Mouse (Mus musculus) embryonic facial prominence, embryonic 11.5 days (tissue): ENCODE measurements around the gene Pcyox1. TPM values are rescaled to one million over a fixed set of nuclear protein-coding genes. Genes with fewer than 3 reads are reported as not detected.
A peak's percentile ranks its signal among the peaks of the same experiment; 100 is the strongest.

Source experiments
- ATAC-seq: fragments of 200-750 bp; cut with Nextera tagmentation; replicated peaks from 2 replicates; pipeline ENCODE4 v1.8.0; 2017; ENCODE audit warnings: low read depth; ENCODE audit not compliant: insufficient number of reproducible peaks, low FRiP score, low TSS enrichment
- DNase-seq: peaks from one replicate; pipeline ENCODE4 v3.0.0-alpha.2; 2015; ENCODE audit warnings: low spot score
- H3K27ac ChIP-seq: fragments of 300-500 bp; sonication (generic); replicated peaks from 2 replicates; pipeline ENCODE4 v1.5.1; 2014; ENCODE audit warnings: mild to moderate bottlenecking, low read depth, low read length, control low read depth
- H3K27me3 ChIP-seq: fragments of 300-500 bp; sonication (generic); 2 replicates; pipeline ENCODE4 v1.6.1; 2014; ENCODE audit warnings: mild to moderate bottlenecking, low read length, moderate library complexity, mixed read lengths; ENCODE audit not compliant: control insufficient read depth, insufficient read depth
- H3K36me3 ChIP-seq: fragments of 300-500 bp; sonication (generic); replicated peaks from 2 replicates; pipeline ENCODE4 v1.6.1; 2014; ENCODE audit warnings: low read depth, mild to moderate bottlenecking, low read length, moderate library complexity, mixed read lengths; ENCODE audit not compliant: control insufficient read depth, insufficient read depth
- H3K4me1 ChIP-seq: fragments of 300-500 bp; sonication (generic); 2 replicates; pipeline ENCODE4 v1.6.1; 2014; ENCODE audit warnings: low read length, mixed read lengths; ENCODE audit not compliant: control insufficient read depth, insufficient read depth
- H3K4me2 ChIP-seq: fragments of 300-500 bp; sonication (generic); 2 replicates; pipeline ENCODE4 v1.6.1; 2014; ENCODE audit warnings: low read depth, mild to moderate bottlenecking, control low read depth, low read length, moderate library complexity
- H3K4me3 ChIP-seq: fragments of 300-500 bp; sonication (generic); 2 replicates; pipeline ENCODE4 v1.5.1; 2014; ENCODE audit warnings: low read depth, low read length, control low read depth
- H3K9ac ChIP-seq: fragments of 300-500 bp; sonication (generic); replicated peaks from 2 replicates; pipeline ENCODE4 v1.6.1; 2014; ENCODE audit warnings: mild to moderate bottlenecking, control low read depth, low read length
- H3K9me3 ChIP-seq: fragments of 300-500 bp; sonication (generic); replicated peaks from 2 replicates; pipeline ENCODE4 v1.6.1; 2016; ENCODE audit warnings: mild to moderate bottlenecking, low read length, inconsistent platforms, mixed read lengths; ENCODE audit not compliant: control insufficient read depth
- WGBS: fragments of 180-500 bp; shearing (Covaris S2); extraction: QIAGEN DNeasy Blood & Tissue Kit; methylation state at CpG from one replicate; pipeline ENCODE4 v1.1.7; 2014; 5-methylcytosine and 5-hydroxymethylcytosine counted together
- polyA plus RNA-seq: library from polyadenylated mRNA; unstranded; fragments of >200 nt; fragmentation: Nextera tagmentation; extraction: Ambion mirVana; gene quantifications from 2 replicates; pipeline ENCODE4 v1.2.1, GENCODE M21; 2014

Pcyox1 gene
- 73.6 and 78.3 TPM in 2 replicates for polyA plus RNA-seq

GRCm38 (mm10) chr6:86396581-86397256, at the start of gene Pcyox1:
Gene Pcyox1 (minus strand): TSS chr6:86397154.
- peak within 1 kb of the TSS; percentile 91 for H3K4me2 ChIP-seq
- H3K9ac ChIP-seq = peak within 1 kb of the TSS; percentile 84
- peaks cover 3% of the 10 kb centered on the region for H3K36me3 ChIP-seq
- H3K4me3 ChIP-seq = peak within 1 kb of the TSS; percentile 94
- H3K4me1 ChIP-seq = no peaks in the 10 kb centered on the region
- WGBS = under 1% methylated on average over 47 of the region's 51 CpGs
- DNase-seq (peak; percentile 93), ATAC-seq (peak; percentile 91)
- no peaks in the 10 kb centered on the region for H3K27me3 ChIP-seq
- H3K9me3 ChIP-seq = no peaks in the 10 kb centered on the region
- peak within 1 kb of the TSS; percentile 83 for H3K27ac ChIP-seq

GRCm38 (mm10) chr6:86445551-86445950, 48.6 kb upstream of the Pcyox1 start:
- Histone ChIP-seq H3K9ac (no peak overlapping the region), H3K4me1 (no peaks in the 10 kb centered on the region), H3K27me3 (no peaks in the 10 kb centered on the region), H3K9me3 (no peaks in the 10 kb centered on the region), H3K4me2 (no peak overlapping the region), H3K36me3 (peaks cover 7% of the 10 kb centered on the region), H3K27ac (no peak overlapping the region), H3K4me3 (no peak overlapping the region)
- DNase-seq = no peak
- no peak for ATAC-seq
- 93% methylated on average over 18 of the region's 18 CpGs for WGBS

- peaks cover 7% of the 10 kb centered on the region for H3K36me3 ChIP-seq
- WGBS = 94% methylated on average over 10 of the region's 10 CpGs
Observed at GRCm38 (mm10) chr6:86441571-86441970, 44.6 kb upstream of the Pcyox1 start.

DNA sequence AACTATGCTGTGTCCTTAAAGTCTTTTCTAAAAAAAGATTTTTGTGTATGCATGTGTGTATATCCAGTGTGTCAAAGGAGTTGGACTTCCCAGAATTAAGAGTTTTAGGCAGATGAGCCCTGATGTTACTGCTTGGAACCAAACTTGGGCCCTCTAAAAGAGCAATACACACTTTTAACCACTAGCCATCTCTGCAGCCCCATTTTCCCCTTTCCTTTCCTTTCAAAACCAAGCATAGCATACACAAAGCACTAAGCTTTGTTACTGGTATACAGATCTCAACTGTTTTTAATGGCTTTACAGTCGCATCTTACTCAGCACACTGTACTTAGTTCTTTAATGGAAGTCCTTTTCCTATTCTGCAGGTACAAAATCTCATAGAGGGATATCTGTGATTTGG, 42.6 kb upstream of the Pcyox1 start:
- Histone ChIP-seq H3K4me2 (peak overlapping the region; percentile 80), H3K4me3 (peak overlapping the region; percentile 74), H3K9me3 (no peaks in the 10 kb centered on the region), H3K27ac (no peak overlapping the region), H3K27me3 (no peaks in the 10 kb centered on the region), H3K9ac (peak overlapping the region; percentile 82; the same call in 1 of the 2 replicates), H3K36me3 (peaks cover 3% of the 10 kb centered on the region), H3K4me1 (no peaks in the 10 kb centered on the region)
- 97% methylated on average over 1 of the region's 1 CpGs for WGBS
- DNase-seq = no peak
- ATAC-seq = no peak

More at GRCm38 (mm10) chr6:86441571-86441970, 44.6 kb upstream of the Pcyox1 start:
- ATAC-seq = no peak
- Histone ChIP-seq H3K4me3 (no peak overlapping the region), H3K4me1 (no peaks in the 10 kb centered on the region), H3K9me3 (no peaks in the 10 kb centered on the region), H3K9ac (no peak overlapping the region), H3K27ac (no peak overlapping the region), H3K27me3 (no peaks in the 10 kb centered on the region), H3K4me2 (no peak overlapping the region)
- DNase-seq = no peak

DNA sequence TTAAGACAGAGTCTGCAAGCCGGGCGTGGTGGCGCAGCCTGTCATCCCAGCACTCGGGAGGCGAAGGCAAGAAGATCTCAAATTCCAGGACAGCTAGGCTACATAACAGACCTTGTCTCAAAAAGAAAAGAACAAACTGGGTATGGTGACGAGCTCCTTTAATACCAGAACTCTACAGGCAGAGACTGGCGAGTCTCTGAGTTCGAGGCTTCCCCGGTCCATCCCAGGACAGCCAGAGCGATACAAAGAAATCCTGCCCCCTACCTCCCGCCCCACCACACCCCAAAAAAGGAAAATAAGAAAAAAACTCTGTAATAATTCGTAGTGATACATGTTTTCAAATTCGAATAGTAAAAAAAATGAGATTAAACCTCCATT, 42.2 kb upstream of the Pcyox1 start:
- Histone ChIP-seq H3K27me3 (no peaks in the 10 kb centered on the region), H3K4me2 (peak overlapping the region; percentile 80), H3K9me3 (no peaks in the 10 kb centered on the region), H3K36me3 (peaks cover 3% of the 10 kb centered on the region), H3K4me3 (peak overlapping the region; percentile 74), H3K4me1 (no peaks in the 10 kb centered on the region), H3K9ac (peak overlapping the region; percentile 82), H3K27ac (peak overlapping the region; percentile 53; the same call in 1 of the 2 replicates)
- ATAC-seq = no peak
- WGBS = 4% methylated on average over 13 of the region's 13 CpGs
- no peak for DNase-seq

GRCm38 (mm10) chr6:86438272-86439118, 41.5 kb upstream of the Pcyox1 start, which contains the start of gene C87436:
Gene C87436 (plus strand): TSS chr6:86438374.
- peak; percentile 86 for ATAC-seq
- peak within 1 kb of the TSS; percentile 53 for H3K27ac ChIP-seq
- H3K9ac ChIP-seq = peak within 1 kb of the TSS; percentile 82
- no peaks in the 10 kb centered on the region for H3K27me3 ChIP-seq
- H3K4me3 ChIP-seq = peak within 1 kb of the TSS; percentile 74
- WGBS = under 1% methylated on average over 59 of the region's 59 CpGs
- H3K4me1 ChIP-seq = no peaks in the 10 kb centered on the region
- H3K9me3 ChIP-seq = no peaks in the 10 kb centered on the region
- peak; percentile 96 for DNase-seq
- peak within 1 kb of the TSS; percentile 80 for H3K4me2 ChIP-seq
- H3K36me3 ChIP-seq = no peaks in the 10 kb centered on the region

DNA sequence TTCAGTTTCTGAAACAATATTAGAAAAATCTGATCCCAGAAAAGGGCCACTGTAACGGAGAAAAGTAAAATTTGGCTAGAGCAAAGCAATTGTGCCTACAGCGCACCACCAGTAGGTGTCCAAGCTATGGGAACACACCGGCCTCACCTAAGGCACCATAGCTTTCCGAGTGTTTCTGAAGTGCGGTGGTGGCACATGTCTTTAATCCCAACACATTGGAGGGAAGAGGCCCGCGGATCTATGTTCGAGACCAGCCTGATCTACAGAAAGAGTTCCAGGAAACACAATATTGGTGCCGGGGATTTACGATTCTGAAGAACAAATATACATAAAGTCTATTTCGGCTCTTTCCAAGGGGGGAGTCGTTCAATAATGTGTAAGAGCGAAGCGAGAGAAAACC, 40.8 kb upstream of the Pcyox1 start:
- no peaks in the 10 kb centered on the region for H3K4me1 ChIP-seq

DNA sequence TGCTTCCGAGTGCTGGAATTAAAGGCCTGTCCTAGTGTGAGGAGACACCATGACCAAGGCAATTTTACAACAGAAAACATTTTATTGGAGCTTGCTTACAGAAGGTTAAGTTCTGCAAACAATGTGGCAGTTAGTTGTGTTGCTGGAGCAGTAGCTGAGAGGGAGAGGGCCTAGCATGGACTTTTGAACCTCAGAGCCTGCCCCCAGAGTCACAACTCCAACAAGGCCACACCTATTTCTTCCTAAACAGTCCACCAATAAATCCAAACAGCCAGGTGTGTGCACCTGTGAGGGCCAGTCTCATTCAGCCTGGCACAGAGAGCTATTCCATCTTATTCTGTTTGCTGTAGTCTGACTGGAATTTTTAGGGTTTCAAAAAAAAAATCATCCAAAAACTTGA, 36.7 kb upstream of the Pcyox1 start:
- no peak overlapping the region for H3K27ac ChIP-seq
- no peaks in the 10 kb centered on the region for H3K27me3 ChIP-seq
- H3K36me3 ChIP-seq = peaks cover 6% of the 10 kb centered on the region
- H3K9ac ChIP-seq = no peak overlapping the region
- no peaks in the 10 kb centered on the region for H3K4me1 ChIP-seq
- H3K9me3 ChIP-seq = no peaks in the 10 kb centered on the region
- DNase-seq (no peak), ATAC-seq (no peak)
- 84% methylated on average over 1 of the region's 1 CpGs for WGBS
- H3K4me2 ChIP-seq = no peak overlapping the region
- H3K4me3 ChIP-seq = no peak overlapping the region

More for the DNA sequence above, 40.8 kb upstream of the Pcyox1 start:
- no peaks in the 10 kb centered on the region for H3K9me3 ChIP-seq
- ATAC-seq (peak; percentile 53), DNase-seq (peak; percentile 73)
- H3K4me3 ChIP-seq = peak overlapping the region; percentile 74
- peak overlapping the region; percentile 82 for H3K9ac ChIP-seq
- peak overlapping the region; percentile 53 for H3K27ac ChIP-seq
- H3K27me3 ChIP-seq = no peaks in the 10 kb centered on the region
- 2% methylated on average over 14 of the region's 14 CpGs for WGBS
- no peaks in the 10 kb centered on the region for H3K36me3 ChIP-seq
- H3K4me2 ChIP-seq = peak overlapping the region; percentile 50
